Mouse (Mus musculus) frontal cortex, adult 2 months (tissue): ENCODE measurements at regions not wholly inside any gene's neighbourhood (a gene's known extent, or its start where the extent isn't known, plus 50 kb on each side); places are given as distances from the start of the nearest gene placed in this dataset.

Source experiments
- DNase-seq, 2 experiments: peaks; one replicate each; pipeline ENCODE4 v3.0.0; 2022; ENCODE audit warnings: low spot score in 1 of 2; ENCODE audit errors: extremely low spot score in 1 of 2

GRCm38 (mm10) chr1:56210712-56211371 lies 426.4 kb downstream of the Hsfy2 start:
- DNase-seq: peak in 1 of 2 experiments; percentile 20

- DNase-seq: no peak
Observed at GRCm38 (mm10) chr1:56206615-56207267, 430.5 kb downstream of the Hsfy2 start.

- no peak for DNase-seq
Observed at GRCm38 (mm10) chr1:56195224-56195623, 442.0 kb downstream of the Hsfy2 start.

GRCm38 (mm10) chr1:56183503-56184198 lies 453.6 kb downstream of the Hsfy2 start:
- DNase-seq: peak in 1 of 2 experiments; percentile 36

GRCm38 (mm10) chr1:56179206-56179985 lies 457.8 kb downstream of the Hsfy2 start:
- no peak for DNase-seq

- no peak for DNase-seq
Observed at GRCm38 (mm10) chr1:56171157-56171556, 466.1 kb downstream of the Hsfy2 start.

- DNase-seq: no peak
Observed at GRCm38 (mm10) chr1:56168712-56169111, 468.5 kb downstream of the Hsfy2 start.

GRCm38 (mm10) chr1:56168063-56168462 lies 469.2 kb downstream of the Hsfy2 start:
- DNase-seq: no peak

GRCm38 (mm10) chr1:56165228-56165627 lies 472.0 kb downstream of the Hsfy2 start:
- DNase-seq: no peak

GRCm38 (mm10) chr1:56164366-56164765 lies 472.9 kb downstream of the Hsfy2 start:
- DNase-seq: no peak

GRCm38 (mm10) chr1:56130951-56131350 lies 506.3 kb downstream of the Hsfy2 start:
- peak; percentile 33 to 56 for DNase-seq

- peak; percentile 88 to 91 for DNase-seq
Observed at GRCm38 (mm10) chr1:56089254-56089834, 547.9 kb downstream of the Hsfy2 start.

- peak in 1 of 2 experiments; percentile 14 for DNase-seq
Observed at GRCm38 (mm10) chr1:56088357-56088756, 548.9 kb downstream of the Hsfy2 start.

GRCm38 (mm10) chr1:56076757-56077156 lies 560.5 kb downstream of the Hsfy2 start:
- DNase-seq: no peak

- peak in 1 of 2 experiments; percentile 51 for DNase-seq
Observed at GRCm38 (mm10) chr1:56072255-56072654, 565.0 kb downstream of the Hsfy2 start.

- peak in 1 of 2 experiments; percentile 31 for DNase-seq
Observed at GRCm38 (mm10) chr1:56063474-56063873, 573.8 kb downstream of the Hsfy2 start.
